Mouse (Mus musculus): Measurements from ENCODE around the gene Galnt10. TPM values are rescaled to one million over a fixed set of nuclear protein-coding genes. Genes with fewer than 3 reads are reported as not detected.

Gene Galnt10
- 100 to 1,000 TPM in 1 of 2 experiments, 10 to 100 TPM in 1; 51.8 to 107 TPM for polyA plus RNA-seq (2017; shearing (Covaris generic))

DNA sequence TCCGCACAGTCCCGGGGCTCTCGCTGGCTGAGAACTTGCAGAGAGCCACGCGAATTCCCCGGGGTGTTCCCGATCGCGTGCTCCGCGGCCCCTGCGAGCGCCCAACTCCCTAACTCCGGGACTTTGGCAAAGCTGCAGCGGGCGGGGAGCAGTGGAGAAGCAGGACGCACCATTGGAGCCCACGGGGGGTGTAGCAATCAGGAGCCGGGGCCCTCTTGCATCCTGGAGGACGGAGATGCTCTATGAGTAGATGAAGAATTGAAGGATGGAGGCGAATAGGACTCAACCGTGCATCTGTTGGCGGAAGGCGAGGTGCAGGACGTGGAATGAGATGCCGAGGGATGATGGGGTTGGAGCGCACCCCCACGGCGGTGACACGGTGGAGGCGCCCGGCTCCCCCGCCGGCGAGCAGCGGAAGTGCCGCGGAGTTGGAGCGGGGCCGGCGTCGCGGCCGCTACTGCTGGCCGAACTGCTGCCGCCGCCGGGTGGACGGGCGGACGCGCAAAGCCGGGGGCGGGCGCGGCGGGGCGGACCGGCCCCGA is at the start of gene Galnt10:
Galnt10 (plus strand) TSS at position 425 of the 542 bp plus-strand sequence.

DNA sequence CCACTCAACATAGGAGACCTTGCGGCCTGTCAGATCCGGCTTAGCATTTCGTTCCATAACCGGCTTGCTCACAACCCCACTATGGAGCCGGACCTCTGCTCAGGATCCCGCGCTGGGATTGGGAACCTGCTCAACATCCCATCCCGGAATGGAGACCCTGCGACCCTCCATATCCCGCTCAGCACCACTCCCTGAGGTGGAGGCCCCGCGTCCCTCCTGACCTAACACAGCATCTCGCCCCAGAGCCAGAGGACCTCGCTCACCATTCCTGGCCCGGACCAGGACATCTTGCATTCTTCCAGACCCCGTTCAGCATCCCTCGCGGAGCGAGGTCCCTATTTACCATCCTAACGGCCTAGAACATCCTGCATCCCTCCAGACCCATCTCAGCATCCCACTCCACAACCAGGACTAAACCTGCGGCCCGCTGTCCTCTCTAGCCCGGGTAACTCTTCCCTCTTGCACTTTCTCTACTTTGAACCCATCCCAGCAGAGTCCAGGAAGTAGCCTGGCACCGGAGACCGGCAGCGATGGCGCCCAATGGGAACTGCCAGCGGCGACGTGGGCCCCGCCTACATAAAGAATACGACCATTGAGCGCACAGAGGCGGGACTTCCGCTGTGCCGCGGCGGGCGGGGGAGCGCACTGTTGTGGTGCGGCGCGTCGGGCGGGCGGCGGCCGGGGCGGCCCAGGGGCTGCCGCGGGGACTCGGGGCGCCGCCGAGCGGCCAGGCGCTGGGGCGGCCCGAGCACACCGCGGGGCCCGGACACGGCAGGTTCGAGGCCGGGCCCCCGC is 155.9 kb downstream of the Galnt10 start, which contains the start of gene Sap30l:
Sap30l (plus strand) TSS at position 667 of the 795 bp plus-strand sequence.

DNA sequence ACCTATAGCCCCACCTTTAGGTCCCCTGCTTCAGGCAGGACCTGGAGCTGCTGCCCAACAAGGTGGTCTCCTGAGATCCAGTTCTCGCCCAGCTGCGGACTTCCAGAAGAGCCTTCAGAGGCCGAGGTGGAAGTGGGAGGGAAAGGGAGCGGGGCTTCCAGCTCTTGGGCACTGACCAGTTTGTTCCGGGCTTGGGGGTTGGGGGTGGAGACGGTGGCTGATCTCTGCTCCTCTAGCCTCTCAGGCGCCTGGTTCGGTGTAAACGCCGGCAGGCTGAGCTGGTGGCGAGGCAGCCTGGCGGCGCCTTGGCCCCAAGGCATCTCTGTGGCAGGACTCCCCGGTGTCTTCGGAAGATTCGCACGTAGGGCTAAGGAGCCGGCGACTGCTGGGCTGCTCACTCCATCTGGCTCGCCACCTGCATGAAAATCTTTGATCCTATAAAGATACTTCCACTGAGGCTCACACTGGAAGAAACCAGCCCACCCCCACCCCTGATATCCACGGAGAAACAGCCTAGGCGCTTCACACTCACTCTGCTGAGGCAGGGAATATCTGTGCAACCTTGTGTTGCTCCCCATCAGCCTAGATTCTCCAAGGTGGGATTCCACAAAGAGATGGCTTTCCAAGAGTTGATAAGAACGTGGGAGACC is 187.4 kb downstream of the Galnt10 start, which contains the start of gene Hand1:
Hand1 (minus strand) TSS at position 267 of the 650 bp plus-strand sequence.

Other genes starting within 250 kb of the Galnt10 start
- 100 to 1,000 TPM in 1 of 2 experiments, 10 to 100 TPM in 1; 95.4 to 106 TPM for gene Fam114a2, start 126.8 kb upstream of the Galnt10 start, polyA plus RNA-seq (2017; shearing (Covaris generic))
- gene Mfap3, start 126.8 kb upstream of the Galnt10 start, polyA plus RNA-seq (2017; shearing (Covaris generic)), result 10 to 100 TPM; 23.5 to 24.6 TPM
- 10 to 100 TPM; 67.0 to 70.6 TPM for gene Sap30l, start 156.2 kb downstream of the Galnt10 start, polyA plus RNA-seq (2017; shearing (Covaris generic))
- gene Hand1, start 187.4 kb downstream of the Galnt10 start, polyA plus RNA-seq (2017; shearing (Covaris generic)), result under 1 TPM in 1 of 2 experiments, not detected in 1; 0.31 TPM